Mouse (Mus musculus): Measurements from ENCODE around the gene Slc39a11. TPM values are rescaled to one million over a fixed set of nuclear protein-coding genes. Genes with fewer than 3 reads are reported as not detected.

The Slc39a11 gene
- polyA plus RNA-seq, 1 experiment from 2014 or later = 23.5 TPM

- 60% methylated on average over 9 of the region's 9 CpGs for WGBS
- Histone ChIP-seq H3K4me3 (ENCODE audit: low read depth, low read length) (no peak overlapping the region), H3K36me3 (ENCODE audit: control insufficient read depth, insufficient read depth, low read length) (no peaks in the 10 kb centered on the region), H3K4me1 (ENCODE audit: control insufficient read depth, insufficient read depth, low read length) (no peaks in the 10 kb centered on the region), H3K9ac (replicated peaks; ENCODE audit: low read depth, low read length) (no peak overlapping the region), H3K27me3 (ENCODE audit: control insufficient read depth, insufficient read depth, low read length) (no peaks in the 10 kb centered on the region), H3K9me3 (ENCODE audit: control insufficient read depth, low read length) (no peaks in the 10 kb centered on the region), H3K27ac (ENCODE audit: low read depth, low read length) (no peak overlapping the region), H3K4me2 (ENCODE audit: low read depth, low read length) (no peak overlapping the region)
- no peak for ATAC-seq (ENCODE audit: low read depth)
These were observed 151.0 kb downstream of the Slc39a11 start for GRCm38 (mm10) chr11:113498889-113499288.

- Histone ChIP-seq H3K4me2 (ENCODE audit: low read depth, low read length) (no peak overlapping the region), H3K27me3 (ENCODE audit: control insufficient read depth, insufficient read depth, low read length) (no peaks in the 10 kb centered on the region), H3K9ac (replicated peaks; ENCODE audit: low read depth, low read length) (no peak overlapping the region), H3K36me3 (ENCODE audit: control insufficient read depth, insufficient read depth, low read length) (no peaks in the 10 kb centered on the region), H3K4me1 (ENCODE audit: control insufficient read depth, insufficient read depth, low read length) (no peaks in the 10 kb centered on the region), H3K4me3 (ENCODE audit: low read depth, low read length) (no peak overlapping the region), H3K9me3 (ENCODE audit: control insufficient read depth, low read length) (no peaks in the 10 kb centered on the region), H3K27ac (ENCODE audit: low read depth, low read length) (no peak overlapping the region)
- ATAC-seq (ENCODE audit: low read depth) = no peak
- WGBS = 57% methylated on average over 12 of the region's 12 CpGs
These were observed 155.8 kb downstream of the Slc39a11 start for GRCm38 (mm10) chr11:113494021-113494546.

- no peaks in the 10 kb centered on the region for H3K27me3 ChIP-seq (ENCODE audit: control insufficient read depth, insufficient read depth, low read length)
- WGBS = 81% methylated on average over 20 of the region's 20 CpGs
- no peak overlapping the region for H3K9ac ChIP-seq (replicated peaks; ENCODE audit: low read depth, low read length)
- no peak overlapping the region for H3K4me3 ChIP-seq (ENCODE audit: low read depth, low read length)
- no peak overlapping the region for H3K27ac ChIP-seq (ENCODE audit: low read depth, low read length)
- no peaks in the 10 kb centered on the region for H3K4me1 ChIP-seq (ENCODE audit: control insufficient read depth, insufficient read depth, low read length)
- H3K36me3 ChIP-seq (ENCODE audit: control insufficient read depth, insufficient read depth, low read length) = no peaks in the 10 kb centered on the region
- no peak overlapping the region for H3K4me2 ChIP-seq (ENCODE audit: low read depth, low read length)
- ATAC-seq (ENCODE audit: low read depth) = no peak
- no peaks in the 10 kb centered on the region for H3K9me3 ChIP-seq (ENCODE audit: control insufficient read depth, low read length)
These were observed 159.1 kb downstream of the Slc39a11 start for GRCm38 (mm10) chr11:113490530-113491520.

GRCm38 (mm10) chr11:113487603-113488335 is 162.1 kb downstream of the Slc39a11 start:
- H3K9ac ChIP-seq (replicated peaks; ENCODE audit: low read depth, low read length) = no peak overlapping the region
- no peaks in the 10 kb centered on the region for H3K4me1 ChIP-seq (ENCODE audit: control insufficient read depth, insufficient read depth, low read length)
- H3K4me2 ChIP-seq (ENCODE audit: low read depth, low read length) = no peak overlapping the region
- no peaks in the 10 kb centered on the region for H3K36me3 ChIP-seq (ENCODE audit: control insufficient read depth, insufficient read depth, low read length)
- 29% methylated on average over 8 of the region's 8 CpGs for WGBS
- no peaks in the 10 kb centered on the region for H3K9me3 ChIP-seq (ENCODE audit: control insufficient read depth, low read length)
- H3K27me3 ChIP-seq (ENCODE audit: control insufficient read depth, insufficient read depth, low read length) = no peaks in the 10 kb centered on the region
- H3K27ac ChIP-seq (ENCODE audit: low read depth, low read length) = no peak overlapping the region
- H3K4me3 ChIP-seq (ENCODE audit: low read depth, low read length) = no peak overlapping the region
- no peak for ATAC-seq (ENCODE audit: low read depth)

DNA sequence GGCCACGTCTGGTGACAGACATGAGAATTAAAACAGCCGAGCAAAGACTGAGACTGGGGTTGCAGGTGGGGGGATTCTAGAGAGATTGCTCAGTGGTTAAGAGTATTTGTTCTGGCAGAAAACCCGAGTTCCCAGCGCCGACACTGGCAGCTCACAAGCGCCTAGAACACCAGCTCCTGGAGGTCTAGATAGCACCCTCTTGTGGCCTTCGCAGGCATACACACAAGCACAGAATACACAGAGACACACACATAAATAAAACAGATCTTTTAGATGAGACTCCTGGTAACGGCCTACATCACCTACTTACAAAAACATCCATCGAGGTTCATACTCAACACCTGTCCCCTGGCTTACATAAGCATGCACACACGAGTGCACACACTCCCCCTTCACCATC is 165.8 kb downstream of the Slc39a11 start:
- H3K27me3 ChIP-seq (ENCODE audit: control insufficient read depth, insufficient read depth, low read length) = no peaks in the 10 kb centered on the region
- no peak overlapping the region for H3K4me2 ChIP-seq (ENCODE audit: low read depth, low read length)
- ATAC-seq (ENCODE audit: low read depth) = no peak
- H3K9me3 ChIP-seq (ENCODE audit: control insufficient read depth, low read length) = no peaks in the 10 kb centered on the region
- no peak overlapping the region for H3K9ac ChIP-seq (replicated peaks; ENCODE audit: low read depth, low read length)
- no peaks in the 10 kb centered on the region for H3K4me1 ChIP-seq (ENCODE audit: control insufficient read depth, insufficient read depth, low read length)
- no peak overlapping the region for H3K4me3 ChIP-seq (ENCODE audit: low read depth, low read length)
- H3K36me3 ChIP-seq (ENCODE audit: control insufficient read depth, insufficient read depth, low read length) = no peaks in the 10 kb centered on the region
- 89% methylated on average over 10 of the region's 10 CpGs for WGBS
- H3K27ac ChIP-seq (ENCODE audit: low read depth, low read length) = no peak overlapping the region

GRCm38 (mm10) chr11:113477550-113477949 is 172.3 kb downstream of the Slc39a11 start:
- H3K4me2 ChIP-seq (ENCODE audit: low read depth, low read length) = no peak overlapping the region
- ATAC-seq (ENCODE audit: low read depth) = no peak
- H3K4me1 ChIP-seq (ENCODE audit: control insufficient read depth, insufficient read depth, low read length) = no peaks in the 10 kb centered on the region
- no peak overlapping the region for H3K4me3 ChIP-seq (ENCODE audit: low read depth, low read length)
- no peaks in the 10 kb centered on the region for H3K27me3 ChIP-seq (ENCODE audit: control insufficient read depth, insufficient read depth, low read length)
- WGBS = 68% methylated on average over 9 of the region's 9 CpGs
- no peak overlapping the region for H3K27ac ChIP-seq (ENCODE audit: low read depth, low read length)
- H3K9ac ChIP-seq (replicated peaks; ENCODE audit: low read depth, low read length) = no peak overlapping the region
- no peaks in the 10 kb centered on the region for H3K36me3 ChIP-seq (ENCODE audit: control insufficient read depth, insufficient read depth, low read length)
- H3K9me3 ChIP-seq (ENCODE audit: control insufficient read depth, low read length) = no peaks in the 10 kb centered on the region

DNA sequence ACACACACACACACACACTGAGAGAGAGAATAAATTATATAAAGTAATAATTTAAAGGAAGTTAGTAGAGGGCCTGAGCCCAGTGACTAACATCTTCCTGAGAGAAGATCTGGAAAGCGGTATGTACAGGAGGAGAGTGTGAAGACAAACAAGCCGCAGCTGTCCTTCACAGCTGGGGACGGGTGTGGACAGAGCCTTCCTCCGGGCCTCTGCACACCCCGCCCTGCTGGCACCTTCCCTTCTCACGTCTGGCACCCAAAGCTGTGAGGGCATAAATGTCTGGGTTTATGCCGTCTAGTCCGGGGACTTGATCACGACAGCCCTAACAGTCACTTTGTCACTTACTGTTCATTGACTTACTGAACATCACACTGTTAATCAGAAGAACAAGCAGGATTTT is 173.2 kb downstream of the Slc39a11 start:
- Histone ChIP-seq H3K4me1 (ENCODE audit: control insufficient read depth, insufficient read depth, low read length) (no peaks in the 10 kb centered on the region), H3K27me3 (ENCODE audit: control insufficient read depth, insufficient read depth, low read length) (no peaks in the 10 kb centered on the region), H3K36me3 (ENCODE audit: control insufficient read depth, insufficient read depth, low read length) (no peaks in the 10 kb centered on the region), H3K9ac (replicated peaks; ENCODE audit: low read depth, low read length) (no peak overlapping the region), H3K4me3 (ENCODE audit: low read depth, low read length) (no peak overlapping the region), H3K9me3 (ENCODE audit: control insufficient read depth, low read length) (no peaks in the 10 kb centered on the region), H3K4me2 (ENCODE audit: low read depth, low read length) (no peak overlapping the region), H3K27ac (ENCODE audit: low read depth, low read length) (no peak overlapping the region)
- ATAC-seq (ENCODE audit: low read depth) = no peak
- 73% methylated on average over 9 of the region's 9 CpGs for WGBS

DNA sequence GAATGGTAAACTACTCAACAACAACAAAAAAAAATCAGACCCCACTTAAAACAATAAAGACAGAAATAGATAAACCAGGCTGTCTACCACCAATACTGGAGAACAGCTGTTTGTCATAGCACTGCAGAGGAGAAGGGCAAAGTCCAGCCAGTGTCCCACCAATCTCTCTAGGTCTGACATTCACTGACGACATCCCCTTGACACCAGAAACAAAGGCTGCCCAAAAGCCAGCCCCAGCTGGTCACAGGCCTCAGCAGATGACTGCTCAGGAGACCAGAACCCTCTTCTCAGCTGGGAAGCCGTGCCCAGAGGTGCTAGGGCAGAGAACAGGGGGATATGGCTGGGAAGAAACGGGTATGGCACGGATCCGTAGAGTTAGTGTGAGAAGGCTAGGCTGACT is 174.4 kb downstream of the Slc39a11 start:
- ATAC-seq (ENCODE audit: low read depth) = no peak
- Histone ChIP-seq H3K36me3 (ENCODE audit: control insufficient read depth, insufficient read depth, low read length) (no peaks in the 10 kb centered on the region), H3K4me3 (ENCODE audit: low read depth, low read length) (no peak overlapping the region), H3K9ac (replicated peaks; ENCODE audit: low read depth, low read length) (no peak overlapping the region), H3K4me1 (ENCODE audit: control insufficient read depth, insufficient read depth, low read length) (no peaks in the 10 kb centered on the region), H3K9me3 (ENCODE audit: control insufficient read depth, low read length) (no peaks in the 10 kb centered on the region), H3K4me2 (ENCODE audit: low read depth, low read length) (no peak overlapping the region), H3K27ac (ENCODE audit: low read depth, low read length) (no peak overlapping the region), H3K27me3 (ENCODE audit: control insufficient read depth, insufficient read depth, low read length) (no peaks in the 10 kb centered on the region)
- WGBS = 71% methylated on average over 5 of the region's 5 CpGs

Data from neural tube, embryonic 14.5 days (tissue).